Mouse (Mus musculus) forebrain, embryonic 10.5 days (tissue): Measurements from ENCODE around the gene 4930402H24Rik. TPM values are rescaled to one million over a fixed set of nuclear protein-coding genes. Genes with fewer than 3 reads are reported as not detected.

ENCODE experiments used
- DNase-seq: peaks from one replicate; pipeline ENCODE4 v3.0.0-alpha.2; 2017; ENCODE audit warnings: low spot score; ENCODE audit errors: extremely low spot score
- H3K27ac ChIP-seq: fragments of 300-500 bp; sonication (generic); 2 replicates; pipeline ENCODE4 v1.5.1; 2016; ENCODE audit warnings: mild to moderate bottlenecking
- H3K27me3 ChIP-seq: fragments of 300-500 bp; sonication (generic); 2 replicates; pipeline ENCODE4 v1.6.1; 2016; ENCODE audit warnings: mild to moderate bottlenecking; ENCODE audit not compliant: poor library complexity, severe bottlenecking
- H3K36me3 ChIP-seq: fragments of 300-500 bp; sonication (generic); replicated peaks from 2 replicates; pipeline ENCODE4 v1.6.1; 2016; ENCODE audit warnings: mild to moderate bottlenecking, moderate library complexity
- H3K4me1 ChIP-seq: fragments of 300-500 bp; sonication (generic); 2 replicates; pipeline ENCODE4 v1.6.1; 2016
- H3K4me3 ChIP-seq: fragments of 300-500 bp; sonication (generic); 2 replicates; pipeline ENCODE4 v1.5.1; 2016; ENCODE audit warnings: mild to moderate bottlenecking, moderate library complexity
- H3K9me3 ChIP-seq: fragments of 300-500 bp; sonication (generic); 2 replicates; pipeline ENCODE4 v1.6.1; 2016; ENCODE audit warnings: mild to moderate bottlenecking, moderate library complexity
- WGBS: fragments of 180-500 bp; shearing (Covaris S2); methylation state at CpG from one replicate; pipeline ENCODE4 v1.1.7; 2016; 5-methylcytosine and 5-hydroxymethylcytosine counted together
- polyA plus RNA-seq: library from polyadenylated mRNA; unstranded; fragments of >200 nt; fragmentation: Nextera tagmentation; extraction: Ambion mirVana; gene quantifications from 2 replicates; pipeline ENCODE4 v1.2.1, GENCODE M21; 2016

4930402H24Rik gene
- 23.9 and 24.3 TPM in 2 replicates for polyA plus RNA-seq

- H3K4me1 ChIP-seq = peaks cover 25% of the 10 kb centered on the region
- H3K4me3 ChIP-seq = peak within 1 kb of the TSS; percentile 95
- peak within 1 kb of the TSS; percentile 89 for H3K27ac ChIP-seq
- H3K27me3 ChIP-seq = no peaks in the 10 kb centered on the region
- H3K9me3 ChIP-seq = no peaks in the 10 kb centered on the region
- 4% methylated on average over 50 of the region's 50 CpGs for WGBS
- DNase-seq = peak; percentile 92
- H3K36me3 ChIP-seq = no peaks in the 10 kb centered on the region
These were observed at the start of gene 4930402H24Rik, which contains the start of gene Atrn for GRCm38 (mm10) chr2:130905751-130906583. TSS of gene 4930402H24Rik (minus strand) at chr2:130906406. TSS of gene Atrn (plus strand) at chr2:130906495.

- H3K9me3 ChIP-seq = no peaks in the 10 kb centered on the region
- H3K27me3 ChIP-seq = no peaks in the 10 kb centered on the region
- H3K4me1 ChIP-seq = no peaks in the 10 kb centered on the region
- 0% methylated on average over 1 of the region's 1 CpGs for whole genome bisulfite sequencing
- no peak overlapping the region for H3K4me3 ChIP-seq
- no peaks in the 10 kb centered on the region for H3K36me3 ChIP-seq
- H3K27ac ChIP-seq = no peak overlapping the region
- peak; percentile 76 for DNase-seq
These were observed 44.3 kb upstream of the 4930402H24Rik start for GRCm38 (mm10) chr2:130950548-130950947.

- H3K4me3 ChIP-seq = no peak overlapping the region
- H3K27ac ChIP-seq = no peak overlapping the region
- WGBS = 81% methylated on average over 2 of the region's 2 CpGs
- no peak for DNase-seq
- no peaks in the 10 kb centered on the region for H3K36me3 ChIP-seq
- H3K27me3 ChIP-seq = no peaks in the 10 kb centered on the region
- H3K4me1 ChIP-seq = no peaks in the 10 kb centered on the region
- no peaks in the 10 kb centered on the region for H3K9me3 ChIP-seq
These were observed 43.6 kb upstream of the 4930402H24Rik start for GRCm38 (mm10) chr2:130949781-130950180.

- Histone ChIP-seq H3K36me3 (no peaks in the 10 kb centered on the region), H3K27ac (no peak overlapping the region), H3K4me1 (no peaks in the 10 kb centered on the region), H3K27me3 (no peaks in the 10 kb centered on the region), H3K9me3 (no peaks in the 10 kb centered on the region), H3K4me3 (no peak overlapping the region)
- WGBS = 94% methylated on average over 12 of the region's 12 CpGs
- DNase-seq = no peak
These were observed 26.7 kb upstream of the 4930402H24Rik start for GRCm38 (mm10) chr2:130932865-130933264.

- Histone ChIP-seq H3K4me1 (no peaks in the 10 kb centered on the region), H3K27ac (no peak overlapping the region)
- WGBS = 91% methylated on average over 5 of the region's 5 CpGs
These were observed 23.8 kb upstream of the 4930402H24Rik start for GRCm38 (mm10) chr2:130929994-130930393.

GRCm38 (mm10) chr2:130928530-130928929 lies 22.3 kb upstream of the 4930402H24Rik start:
- DNase-seq = no peak
- Histone ChIP-seq H3K4me3 (no peak overlapping the region), H3K9me3 (no peaks in the 10 kb centered on the region), H3K27me3 (no peaks in the 10 kb centered on the region), H3K27ac (no peak overlapping the region), H3K4me1 (no peaks in the 10 kb centered on the region), H3K36me3 (no peaks in the 10 kb centered on the region)

More at GRCm38 (mm10) chr2:130929994-130930393, 23.8 kb upstream of the 4930402H24Rik start:
- H3K36me3 ChIP-seq = no peaks in the 10 kb centered on the region
- H3K27me3 ChIP-seq = no peaks in the 10 kb centered on the region
- no peaks in the 10 kb centered on the region for H3K9me3 ChIP-seq
- no peak for DNase-seq
- no peak overlapping the region for H3K4me3 ChIP-seq

GRCm38 (mm10) chr2:130928031-130928430 lies 21.8 kb upstream of the 4930402H24Rik start:
- Histone ChIP-seq H3K27me3 (no peaks in the 10 kb centered on the region), H3K27ac (no peak overlapping the region), H3K36me3 (no peaks in the 10 kb centered on the region), H3K4me3 (no peak overlapping the region), H3K4me1 (no peaks in the 10 kb centered on the region), H3K9me3 (no peaks in the 10 kb centered on the region)
- 96% methylated on average over 4 of the region's 4 CpGs for WGBS
- DNase-seq = no peak

- Histone ChIP-seq H3K27me3 (no peaks in the 10 kb centered on the region), H3K27ac (no peak overlapping the region), H3K36me3 (no peaks in the 10 kb centered on the region), H3K4me1 (no peaks in the 10 kb centered on the region), H3K9me3 (no peaks in the 10 kb centered on the region), H3K4me3 (no peak overlapping the region)
- DNase-seq = no peak
- 82% methylated on average over 2 of the region's 2 CpGs for WGBS
These were observed 18.7 kb upstream of the 4930402H24Rik start for GRCm38 (mm10) chr2:130924950-130925349.

GRCm38 (mm10) chr2:130919062-130919593 lies 12.9 kb upstream of the 4930402H24Rik start:
- Histone ChIP-seq H3K4me3 (no peak overlapping the region), H3K27me3 (no peaks in the 10 kb centered on the region), H3K36me3 (no peaks in the 10 kb centered on the region), H3K27ac (no peak overlapping the region), H3K9me3 (no peaks in the 10 kb centered on the region), H3K4me1 (peaks cover 5% of the 10 kb centered on the region; the same call in 1 of the 2 replicates)
- no peak for DNase-seq
- 78% methylated on average over 5 of the region's 5 CpGs for WGBS

- no peak overlapping the region for H3K4me3 ChIP-seq
- no peaks in the 10 kb centered on the region; the same call in 1 of the 2 replicates for H3K36me3 ChIP-seq
- peaks cover 5% of the 10 kb centered on the region; the same call in 1 of the 2 replicates for H3K4me1 ChIP-seq
- no peak overlapping the region for H3K27ac ChIP-seq
- H3K9me3 ChIP-seq = no peaks in the 10 kb centered on the region
- no peaks in the 10 kb centered on the region for H3K27me3 ChIP-seq
- no peak for DNase-seq
- WGBS = 92% methylated on average over 1 of the region's 1 CpGs
These were observed 11.5 kb upstream of the 4930402H24Rik start for GRCm38 (mm10) chr2:130917686-130918085.

- Histone ChIP-seq H3K4me1 (peaks cover 5% of the 10 kb centered on the region; the same call in 1 of the 2 replicates), H3K4me3 (no peak overlapping the region), H3K27ac (no peak overlapping the region), H3K36me3 (no peaks in the 10 kb centered on the region; the same call in 1 of the 2 replicates), H3K9me3 (no peaks in the 10 kb centered on the region), H3K27me3 (no peaks in the 10 kb centered on the region)
- no peak for DNase-seq
- WGBS = 80% methylated on average over 3 of the region's 3 CpGs
These were observed 10.4 kb upstream of the 4930402H24Rik start for GRCm38 (mm10) chr2:130916521-130917147.

- Histone ChIP-seq H3K27ac (no peak overlapping the region), H3K36me3 (no peaks in the 10 kb centered on the region; the same call in 1 of the 2 replicates), H3K4me3 (no peak overlapping the region), H3K9me3 (no peaks in the 10 kb centered on the region), H3K27me3 (no peaks in the 10 kb centered on the region), H3K4me1 (peaks cover 5% of the 10 kb centered on the region; the same call in 1 of the 2 replicates)
- DNase-seq = no peak
- WGBS = 73% methylated on average over 1 of the region's 1 CpGs
These were observed 8.7 kb upstream of the 4930402H24Rik start for GRCm38 (mm10) chr2:130914873-130915272.
